Mouse (Mus musculus): ENCODE results near the gene Vmn2r4. TPM values are rescaled to one million over a fixed set of nuclear protein-coding genes. Genes with fewer than 3 reads are reported as not detected.

Vmn2r4 gene
- polyA plus RNA-seq, 1 experiment from 2014 or later, result not detected

DNA sequence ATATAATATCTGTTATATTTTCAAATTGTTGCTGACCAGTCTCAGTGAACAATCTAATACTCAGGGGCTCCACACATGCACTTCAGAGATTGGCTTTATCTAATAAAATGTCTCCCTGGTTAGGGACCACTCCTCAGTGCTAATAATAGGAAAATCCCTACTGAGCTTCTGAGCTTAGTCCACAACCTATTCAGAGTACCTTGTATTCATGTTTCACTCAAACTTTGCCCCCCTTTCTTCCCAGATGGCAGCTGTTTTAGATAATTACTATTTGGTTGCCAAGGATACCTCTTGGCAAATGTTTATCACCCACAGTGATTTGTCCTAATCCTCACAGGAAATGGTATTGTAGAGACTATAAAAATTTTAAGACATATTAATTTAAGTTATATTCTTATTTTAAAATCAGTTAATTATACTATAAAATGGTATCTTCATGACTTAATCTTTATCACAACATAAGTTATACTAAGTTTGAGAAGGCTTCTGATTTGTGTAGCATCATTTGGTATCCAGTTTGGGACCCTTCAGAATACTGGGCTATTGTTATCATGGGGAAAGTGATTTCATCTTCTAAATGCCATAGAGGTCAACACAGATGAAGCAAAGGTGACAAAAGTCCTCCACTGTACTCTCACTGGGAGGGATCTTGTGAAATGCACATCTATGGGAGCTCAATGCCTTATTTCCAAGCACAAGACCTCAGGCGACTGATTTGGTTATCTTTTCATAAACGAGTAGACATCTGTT lies 55.7 kb downstream of the Vmn2r4 start:
- no peak for ATAC-seq
- Histone ChIP-seq H3K4me2 (replicated peaks; ENCODE audit: low read depth) (no peak overlapping the region), H3K27me3 (replicated peaks; ENCODE audit: control insufficient read depth, insufficient read depth, low read length) (no peaks in the 10 kb centered on the region), H3K27ac (ENCODE audit: low read depth, low read length) (no peak overlapping the region), H3K36me3 (ENCODE audit: control insufficient read depth, insufficient read depth) (no peaks in the 10 kb centered on the region), H3K9ac (ENCODE audit: low read depth, low read length) (no peak overlapping the region), H3K9me3 (ENCODE audit: control insufficient read depth) (no peaks in the 10 kb centered on the region), H3K4me3 (ENCODE audit: low read depth, low read length) (no peak overlapping the region), H3K4me1 (replicated peaks; ENCODE audit: control insufficient read depth, insufficient read depth, low read length) (no peaks in the 10 kb centered on the region)
- 70% methylated on average over 2 of the region's 2 CpGs for WGBS
- TF ChIP-seq CTCF (IDR thresholded peaks at IDR 0.05; ENCODE audit: low read depth), result no peak

Other genes with a start within 250 kb of the Vmn2r4 start
- gene Vmn2r3, start 125.7 kb downstream of the Vmn2r4 start, polyA plus RNA-seq (2015; fragmentation: Nextera tagmentation; extraction: Ambion mirVana), result 0.01 and 0.04 TPM in 2 replicates
- not detected in 2 replicates for gene Vmn2r5, start 94.5 kb upstream of the Vmn2r4 start, polyA plus RNA-seq (2015; fragmentation: Nextera tagmentation; extraction: Ambion mirVana)
- gene Vmn2r6, start 150.5 kb upstream of the Vmn2r4 start, polyA plus RNA-seq (2015; fragmentation: Nextera tagmentation; extraction: Ambion mirVana), result not detected in 2 replicates